Mouse (Mus musculus) frontal cortex, postnatal 25 days (tissue): ENCODE data around the gene 9330182L06Rik.

Experiments used
- DNase-seq, 2 experiments: peaks; one replicate each; pipeline ENCODE4 v3.0.0; 2022; ENCODE audit warnings: low spot score in 2 of 2

The 9330182L06Rik gene

GRCm38 (mm10) chr5:9525507-9525906, 259.6 kb downstream of the 9330182L06Rik start:
- DNase-seq, result no peak
